Mouse (Mus musculus): ENCODE measurements at regions not wholly inside any gene's neighbourhood (a gene's known extent, or its start where the extent isn't known, plus 50 kb on each side); places are given as distances from the start of the nearest gene placed in this dataset.

DNA sequence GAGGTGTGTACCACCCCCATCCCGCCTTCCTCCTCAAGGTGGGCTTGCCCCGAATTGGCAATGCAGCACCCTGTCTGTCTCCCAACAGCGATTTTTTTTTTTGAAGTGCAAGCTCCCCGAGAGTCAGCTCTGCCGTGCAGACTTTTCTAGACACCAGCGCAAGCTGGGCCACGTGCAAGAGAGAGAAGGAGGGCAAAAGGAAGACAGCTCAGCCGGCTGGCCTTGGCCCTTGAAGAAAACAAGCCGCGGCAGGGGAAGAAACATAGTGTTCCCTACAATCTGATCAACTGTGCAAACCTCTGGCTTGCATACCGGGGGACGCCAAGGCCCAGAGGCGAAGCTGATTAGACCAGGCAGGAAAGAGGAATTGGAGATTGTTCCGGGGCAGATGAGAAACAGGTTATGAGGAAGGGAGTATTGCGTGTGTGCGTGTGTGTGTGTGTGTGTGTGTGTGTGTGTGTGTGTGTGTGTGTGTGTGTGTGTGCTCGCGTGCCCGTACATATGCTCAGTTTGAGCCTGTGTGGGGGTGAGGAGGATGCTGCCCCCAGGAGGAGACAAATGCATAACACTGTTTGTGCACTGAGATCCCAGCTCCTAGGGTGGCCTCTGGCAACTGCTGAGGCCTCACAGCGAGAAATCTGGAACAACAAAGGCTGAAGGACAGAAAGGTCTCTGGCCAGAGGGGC lies 83.2 kb upstream of the Zfp648 start:
- DNase-seq (ENCODE audit: low read depth, low spot score): no peak

DNA sequence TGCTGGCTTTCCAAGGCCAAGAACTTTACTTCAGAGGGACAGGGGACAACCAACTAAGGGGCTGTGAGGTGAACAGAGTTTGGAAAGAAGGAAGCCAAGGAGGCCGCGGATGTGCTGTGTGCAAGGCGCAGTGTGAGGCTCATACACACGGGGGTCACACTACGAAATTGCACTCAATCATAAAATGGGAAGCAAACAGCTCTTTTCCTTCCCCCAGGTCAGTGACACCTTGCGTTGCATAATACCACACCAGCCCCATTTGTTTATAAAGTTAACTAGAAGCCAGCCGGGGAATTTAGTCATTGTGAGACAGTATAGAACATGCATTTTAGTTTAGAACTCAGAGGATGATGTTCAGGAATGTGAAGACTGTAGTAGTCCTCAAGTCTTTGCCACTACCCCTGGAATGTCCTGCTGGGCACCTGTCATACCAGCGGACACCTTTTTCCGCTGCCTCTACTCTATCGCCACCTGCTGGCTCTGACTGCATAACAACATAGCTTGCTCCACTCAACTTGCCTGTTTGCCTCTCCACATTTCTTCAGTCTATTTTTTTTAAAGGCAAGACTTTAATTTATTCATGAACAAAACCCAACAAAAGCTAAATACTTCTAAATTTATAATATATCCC lies 82.5 kb upstream of the Zfp648 start:
- DNase-seq (ENCODE audit: low read depth, low spot score): peak; percentile 74

DNA sequence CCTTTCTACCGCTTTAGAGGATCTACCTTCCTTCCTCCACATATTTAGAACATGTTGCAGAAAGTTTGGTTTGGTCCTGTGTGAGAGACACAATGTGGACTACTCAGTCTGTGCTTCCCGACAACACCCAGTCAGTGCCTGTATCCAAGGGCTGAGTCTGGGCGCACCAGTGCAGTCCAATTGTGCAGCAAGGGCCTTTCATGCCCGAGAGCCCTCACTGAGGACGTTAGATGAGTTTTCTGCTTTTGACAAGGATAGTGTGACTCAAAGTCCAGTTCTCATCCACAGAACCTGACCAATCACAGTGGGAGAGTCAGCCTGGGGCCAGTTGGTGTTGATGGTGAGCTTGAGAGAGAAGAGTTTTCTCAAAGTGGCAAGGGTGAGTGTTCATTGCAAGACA lies 81.4 kb upstream of the Zfp648 start:
- DNase-seq (ENCODE audit: low read depth, low spot score): no peak

DNA sequence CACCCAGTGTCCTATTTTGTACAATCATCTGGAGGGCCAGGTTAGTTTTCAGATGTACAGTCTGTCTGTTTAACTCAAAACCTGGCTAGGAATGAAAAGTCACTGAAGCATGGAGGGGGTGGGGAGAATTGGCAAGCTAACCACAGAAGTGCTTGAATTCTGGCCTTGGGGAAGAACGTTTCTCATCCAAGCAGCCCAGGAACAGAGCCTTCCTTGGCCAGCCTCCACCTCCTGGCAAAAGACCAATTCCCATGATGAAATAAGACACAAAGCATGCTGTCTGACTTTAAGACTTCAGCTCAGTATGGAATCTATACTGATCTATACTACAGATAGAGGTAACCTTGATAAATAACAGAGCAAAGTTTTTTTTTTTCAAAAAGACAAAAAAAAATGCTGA lies 80.3 kb upstream of the Zfp648 start:
- DNase-seq (ENCODE audit: low read depth, low spot score): peak; percentile 28

DNA sequence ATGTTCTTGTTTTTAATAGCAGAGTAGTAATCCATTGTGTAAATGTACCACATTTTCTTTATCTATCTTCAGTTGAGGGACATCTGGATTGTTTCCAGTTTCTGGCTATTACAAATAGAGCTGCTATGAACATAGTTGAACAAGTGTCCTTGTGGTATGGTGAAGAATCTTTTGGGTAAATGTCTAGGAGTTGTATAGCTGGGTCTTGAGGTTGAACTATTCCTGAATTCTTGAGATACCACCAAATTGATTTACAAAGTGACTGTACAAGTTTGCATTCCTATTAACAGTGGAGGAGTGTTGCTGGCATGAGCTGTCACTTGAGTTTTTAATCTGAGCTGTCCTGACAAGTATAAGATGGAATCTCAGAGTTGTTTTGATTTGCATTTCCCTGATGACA lies 76.0 kb upstream of the Zfp648 start:
- no peak for DNase-seq (ENCODE audit: low read depth, low spot score)

DNA sequence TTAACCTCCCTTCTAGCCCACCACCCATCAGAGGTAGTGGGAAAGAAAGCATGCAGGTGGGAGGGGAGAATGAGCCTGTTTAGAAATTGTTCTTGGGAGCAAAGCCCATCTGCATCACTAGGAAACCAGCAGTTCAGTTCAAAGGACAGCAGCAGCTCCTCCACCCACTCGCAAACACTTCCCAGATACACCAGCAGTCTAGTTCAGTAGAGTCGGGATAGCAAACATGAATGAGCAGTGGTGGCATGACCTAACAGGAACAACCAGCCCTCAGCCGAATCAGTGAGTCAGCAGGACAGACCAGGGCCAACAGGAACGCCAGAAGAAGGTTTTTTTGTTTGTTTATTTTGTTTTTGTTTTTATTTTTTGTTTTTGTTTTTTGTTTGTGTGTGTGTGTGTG lies 74.5 kb upstream of the Zfp648 start:
- no peak for DNase-seq (ENCODE audit: low read depth, low spot score)

DNA sequence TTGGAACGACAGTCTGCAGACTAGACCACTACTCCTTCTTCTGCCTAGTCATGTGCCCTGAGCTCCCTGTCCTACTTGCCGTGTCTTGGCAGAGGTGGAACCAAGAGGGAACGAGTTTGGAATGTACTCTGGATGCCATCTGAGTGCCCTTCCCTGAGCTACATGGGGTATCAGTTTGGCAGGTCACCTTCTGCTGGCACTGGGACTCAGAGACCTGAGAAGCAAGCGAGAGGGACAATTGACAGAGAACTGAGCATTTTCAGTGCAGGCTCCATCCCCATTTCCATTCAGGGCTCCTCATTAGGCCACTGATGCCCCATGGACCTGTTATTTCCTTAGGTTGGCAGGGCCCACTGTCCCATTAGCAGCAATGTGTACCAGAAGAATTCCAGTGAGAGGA lies 61.5 kb upstream of the Zfp648 start:
- no peak for DNase-seq (ENCODE audit: low read depth, low spot score)

DNA sequence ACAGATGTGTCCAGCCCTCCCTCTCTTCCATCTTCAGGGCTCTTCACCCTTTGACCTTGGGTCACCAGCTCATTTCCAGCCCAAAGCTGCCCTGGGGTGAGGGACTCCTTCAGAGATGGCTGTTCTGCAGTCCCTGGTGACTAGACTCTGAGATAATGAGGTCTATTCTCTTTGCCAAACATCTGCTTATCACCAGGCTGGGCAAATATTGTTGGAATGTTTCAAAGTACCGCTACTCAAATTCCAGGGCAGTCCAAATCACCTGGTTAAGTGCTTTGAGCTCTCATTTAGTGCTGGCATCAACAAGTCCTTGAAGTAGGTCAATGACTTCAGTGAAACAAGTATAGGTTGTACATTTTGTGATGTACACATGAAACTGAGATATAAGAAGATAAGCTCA lies 57.3 kb upstream of the Zfp648 start:
- no peak for DNase-seq (ENCODE audit: low read depth, low spot score)

DNA sequence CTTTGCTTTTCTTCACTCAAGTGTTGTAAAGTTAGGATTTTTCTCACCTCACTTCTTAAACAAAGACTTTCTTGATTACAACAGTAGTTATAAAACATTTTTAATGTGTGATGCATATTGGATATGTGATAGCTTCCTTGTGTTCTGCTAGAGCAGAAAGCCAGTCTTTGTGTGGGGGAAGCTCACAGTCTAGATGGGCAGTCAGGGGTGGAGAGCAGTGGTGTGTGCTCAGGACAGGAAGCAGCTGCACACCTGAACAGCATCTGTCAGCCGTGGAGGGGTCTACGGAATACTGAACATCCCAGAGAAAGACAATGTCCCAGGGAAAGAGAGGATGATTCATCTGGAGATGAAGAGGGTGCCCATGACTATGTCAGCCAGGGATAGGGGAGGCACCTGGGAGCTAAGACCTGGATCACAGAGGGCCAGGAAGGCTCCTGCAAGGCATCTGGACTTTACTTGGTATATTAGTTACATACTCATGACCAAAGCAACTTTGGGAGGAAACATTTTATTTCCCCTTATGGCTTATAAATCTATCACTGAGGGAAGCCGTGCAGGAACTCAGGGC lies 53.9 kb upstream of the Zfp648 start:
- DNase-seq (ENCODE audit: low read depth, low spot score): no peak

DNA sequence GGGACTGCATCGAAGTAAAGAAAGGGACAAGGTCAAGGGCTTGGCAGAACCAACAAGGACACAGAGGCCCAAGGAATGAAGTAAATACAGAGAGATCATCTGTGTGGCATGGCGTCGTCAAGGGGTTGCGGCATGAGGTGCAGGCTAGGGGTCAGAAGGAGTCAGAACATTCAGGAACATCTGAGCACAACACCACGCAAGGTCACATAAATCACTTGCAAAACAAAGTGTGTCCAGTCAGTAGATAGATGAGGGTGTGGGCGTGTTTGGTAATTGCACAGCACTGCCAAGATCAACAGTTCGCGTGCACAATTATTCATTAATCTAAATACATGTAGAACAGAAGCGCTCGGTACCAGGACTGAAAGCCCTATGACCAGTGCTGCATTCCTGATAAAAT lies 52.0 kb upstream of the Zfp648 start:
- DNase-seq (ENCODE audit: low read depth, low spot score): no peak

DNA sequence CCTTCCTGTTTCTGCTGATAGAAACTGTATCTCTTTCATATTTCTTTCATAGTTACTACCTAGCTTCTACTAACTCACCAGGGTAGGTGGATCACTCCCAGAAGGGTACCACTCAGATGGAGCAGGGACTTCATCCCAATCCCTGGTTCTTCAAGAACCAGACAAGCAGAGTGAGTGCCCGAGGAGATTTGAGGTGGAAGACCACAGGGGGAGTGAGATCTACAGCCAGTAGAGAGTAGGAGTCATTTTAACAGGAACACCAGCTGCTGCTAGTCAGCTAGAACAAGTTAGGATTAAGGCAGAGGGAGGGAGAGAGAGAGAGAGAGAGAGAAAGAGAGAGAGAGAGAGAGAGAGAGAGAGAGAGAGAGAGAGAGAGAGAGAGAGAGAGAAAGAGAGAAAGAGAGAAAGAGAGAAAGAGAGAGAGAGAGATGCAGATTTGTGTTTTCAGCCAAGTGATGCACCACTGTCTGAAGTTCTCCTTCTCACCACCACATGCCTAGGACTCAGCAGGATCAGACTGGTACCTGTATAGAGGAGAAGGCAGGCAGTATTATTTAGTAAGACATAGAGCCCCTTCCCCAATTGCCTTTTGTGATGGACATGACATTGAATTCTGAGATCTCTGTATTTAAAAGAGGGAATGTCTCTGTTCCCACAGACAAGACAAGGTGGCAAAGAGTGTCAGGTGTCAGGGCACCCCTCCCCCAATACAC lies 51.4 kb upstream of the Zfp648 start:
- DNase-seq (ENCODE audit: low read depth, low spot score): no peak

DNA sequence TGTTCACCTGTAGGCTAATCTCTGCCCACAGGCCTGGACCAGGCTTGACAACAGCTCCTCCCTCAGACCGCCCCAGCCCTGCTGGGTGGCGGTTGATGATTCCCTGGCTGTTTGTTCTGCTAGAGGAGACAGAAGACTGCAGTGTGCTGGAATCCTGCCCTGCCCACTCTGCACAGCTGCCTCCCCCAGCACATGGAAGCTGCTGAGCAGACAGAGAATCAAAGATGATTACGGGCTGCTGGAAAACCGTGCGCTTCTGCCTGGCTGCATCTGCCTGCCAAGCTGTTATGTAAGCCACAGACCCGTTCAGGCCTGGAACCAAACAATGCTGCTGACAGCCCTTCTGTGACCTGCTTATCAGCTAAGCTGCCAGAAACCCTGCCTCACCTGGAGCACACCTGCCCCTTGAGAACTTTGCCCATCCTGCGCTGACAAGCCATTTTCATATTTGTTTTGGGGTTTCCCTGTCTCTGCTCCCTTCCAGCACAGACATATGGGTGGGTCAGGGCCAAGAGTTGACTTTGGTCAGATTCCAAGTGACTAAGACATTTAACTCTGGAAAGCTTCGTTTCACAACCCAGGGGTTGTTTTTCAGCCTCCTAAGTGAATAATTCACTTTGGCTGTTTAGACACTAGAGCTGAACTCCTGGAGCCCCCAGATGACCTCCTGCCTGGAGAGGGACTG lies 50.7 kb upstream of the Zfp648 start:
- peak; percentile 87 for DNase-seq (ENCODE audit: low read depth, low spot score)

All from 3T3-L1 (cell line).